Mouse (Mus musculus): ENCODE results near the gene Mylk. TPM values are rescaled to one million over a fixed set of nuclear protein-coding genes. Genes with fewer than 3 reads are reported as not detected.

Mylk gene
- polyA plus RNA-seq, 1 experiment from 2014 or later = 3.9 TPM

- H3K4me1 ChIP-seq (ENCODE audit: control insufficient read depth, insufficient read depth, low read length) = no peaks in the 10 kb centered on the region
- no peak overlapping the region for H3K4me3 ChIP-seq (ENCODE audit: low read depth, low read length)
- WGBS = 82% methylated on average over 5 of the region's 5 CpGs
- H3K36me3 ChIP-seq (ENCODE audit: control insufficient read depth, insufficient read depth, low read length) = no peaks in the 10 kb centered on the region
- no peak overlapping the region for H3K27ac ChIP-seq (ENCODE audit: low read depth, low read length)
- no peaks in the 10 kb centered on the region for H3K9me3 ChIP-seq (ENCODE audit: control insufficient read depth, low read length)
- DNase-seq (ENCODE audit: low spot score) = no peak
- no peak overlapping the region for H3K4me2 ChIP-seq (ENCODE audit: low read depth)
- no peak for ATAC-seq (ENCODE audit: insufficient read depth, low FRiP score, low TSS enrichment)
- no peaks in the 10 kb centered on the region for H3K27me3 ChIP-seq (ENCODE audit: control insufficient read depth, insufficient read depth, low read length)
- H3K9ac ChIP-seq (ENCODE audit: low read length) = no peak overlapping the region
These were observed 214.3 kb downstream of the Mylk start for GRCm38 (mm10) chr16:34959261-34959660.

- Histone ChIP-seq H3K27ac (ENCODE audit: low read depth, low read length) (no peak overlapping the region), H3K4me3 (ENCODE audit: low read depth, low read length) (no peak overlapping the region), H3K27me3 (ENCODE audit: control insufficient read depth, insufficient read depth, low read length) (no peaks in the 10 kb centered on the region), H3K4me2 (ENCODE audit: low read depth) (no peak overlapping the region), H3K9ac (ENCODE audit: low read length) (no peak overlapping the region), H3K36me3 (ENCODE audit: control insufficient read depth, insufficient read depth, low read length) (no peaks in the 10 kb centered on the region), H3K4me1 (ENCODE audit: control insufficient read depth, insufficient read depth, low read length) (no peaks in the 10 kb centered on the region), H3K9me3 (ENCODE audit: control insufficient read depth, low read length) (no peaks in the 10 kb centered on the region)
- WGBS = 72% methylated on average over 5 of the region's 5 CpGs
- no peak for ATAC-seq (ENCODE audit: insufficient read depth, low FRiP score, low TSS enrichment)
- DNase-seq (ENCODE audit: low spot score) = no peak
These were observed 215.2 kb downstream of the Mylk start for GRCm38 (mm10) chr16:34960243-34960642.

- H3K27ac ChIP-seq (ENCODE audit: low read depth, low read length) = no peak overlapping the region
- no peaks in the 10 kb centered on the region for H3K27me3 ChIP-seq (ENCODE audit: control insufficient read depth, insufficient read depth, low read length)
- H3K4me3 ChIP-seq (ENCODE audit: low read depth, low read length) = no peak overlapping the region
- ATAC-seq (ENCODE audit: insufficient read depth, low FRiP score, low TSS enrichment) = no peak
- H3K9ac ChIP-seq (ENCODE audit: low read length) = no peak overlapping the region
- no peak for DNase-seq (ENCODE audit: low spot score)
- WGBS = 63% methylated on average over 9 of the region's 9 CpGs
- no peak overlapping the region for H3K4me2 ChIP-seq (ENCODE audit: low read depth)
- H3K36me3 ChIP-seq (ENCODE audit: control insufficient read depth, insufficient read depth, low read length) = no peaks in the 10 kb centered on the region
- H3K9me3 ChIP-seq (ENCODE audit: control insufficient read depth, low read length) = no peaks in the 10 kb centered on the region
- no peaks in the 10 kb centered on the region for H3K4me1 ChIP-seq (ENCODE audit: control insufficient read depth, insufficient read depth, low read length)
These were observed 216.0 kb downstream of the Mylk start for GRCm38 (mm10) chr16:34960866-34961582.

GRCm38 (mm10) chr16:34962322-34962721 lies 217.3 kb downstream of the Mylk start:
- WGBS = 89% methylated on average over 4 of the region's 4 CpGs
- H3K9ac ChIP-seq (ENCODE audit: low read length) = no peak overlapping the region

GRCm38 (mm10) chr16:34963008-34963407 lies 218.0 kb downstream of the Mylk start:
- DNase-seq (ENCODE audit: low spot score) (no peak), ATAC-seq (ENCODE audit: insufficient read depth, low FRiP score, low TSS enrichment) (no peak)
- no peak overlapping the region for H3K27ac ChIP-seq (ENCODE audit: low read depth, low read length)
- H3K4me1 ChIP-seq (ENCODE audit: control insufficient read depth, insufficient read depth, low read length) = no peaks in the 10 kb centered on the region
- H3K9me3 ChIP-seq (ENCODE audit: control insufficient read depth, low read length) = no peaks in the 10 kb centered on the region
- no peaks in the 10 kb centered on the region for H3K36me3 ChIP-seq (ENCODE audit: control insufficient read depth, insufficient read depth, low read length)
- H3K27me3 ChIP-seq (ENCODE audit: control insufficient read depth, insufficient read depth, low read length) = no peaks in the 10 kb centered on the region
- 79% methylated on average over 4 of the region's 4 CpGs for WGBS
- no peak overlapping the region for H3K9ac ChIP-seq (ENCODE audit: low read length)
- no peak overlapping the region for H3K4me3 ChIP-seq (ENCODE audit: low read depth, low read length)
- H3K4me2 ChIP-seq (ENCODE audit: low read depth) = no peak overlapping the region

More at GRCm38 (mm10) chr16:34962322-34962721, 217.3 kb downstream of the Mylk start:
- DNase-seq (ENCODE audit: low spot score) (no peak), ATAC-seq (ENCODE audit: insufficient read depth, low FRiP score, low TSS enrichment) (no peak)
- Histone ChIP-seq H3K4me3 (ENCODE audit: low read depth, low read length) (no peak overlapping the region), H3K9me3 (ENCODE audit: control insufficient read depth, low read length) (no peaks in the 10 kb centered on the region), H3K4me1 (ENCODE audit: control insufficient read depth, insufficient read depth, low read length) (no peaks in the 10 kb centered on the region), H3K27ac (ENCODE audit: low read depth, low read length) (no peak overlapping the region), H3K27me3 (ENCODE audit: control insufficient read depth, insufficient read depth, low read length) (no peaks in the 10 kb centered on the region), H3K4me2 (ENCODE audit: low read depth) (no peak overlapping the region), H3K36me3 (ENCODE audit: control insufficient read depth, insufficient read depth, low read length) (no peaks in the 10 kb centered on the region)

- H3K9ac ChIP-seq (ENCODE audit: low read length) = no peak overlapping the region
- H3K4me2 ChIP-seq (ENCODE audit: low read depth) = no peak overlapping the region
- DNase-seq (ENCODE audit: low spot score) = no peak
- no peaks in the 10 kb centered on the region for H3K27me3 ChIP-seq (ENCODE audit: control insufficient read depth, insufficient read depth, low read length)
- H3K9me3 ChIP-seq (ENCODE audit: control insufficient read depth, low read length) = no peaks in the 10 kb centered on the region
- no peak overlapping the region for H3K27ac ChIP-seq (ENCODE audit: low read depth, low read length)
- no peaks in the 10 kb centered on the region for H3K4me1 ChIP-seq (ENCODE audit: control insufficient read depth, insufficient read depth, low read length)
- no peak overlapping the region for H3K4me3 ChIP-seq (ENCODE audit: low read depth, low read length)
- no peak for ATAC-seq (ENCODE audit: insufficient read depth, low FRiP score, low TSS enrichment)
- WGBS = 59% methylated on average over 5 of the region's 5 CpGs
- no peaks in the 10 kb centered on the region for H3K36me3 ChIP-seq (ENCODE audit: control insufficient read depth, insufficient read depth, low read length)
These were observed 221.6 kb downstream of the Mylk start for GRCm38 (mm10) chr16:34966620-34967081.

GRCm38 (mm10) chr16:34967120-34967800 lies 222.2 kb downstream of the Mylk start:
- H3K27ac ChIP-seq (ENCODE audit: low read depth, low read length) = no peak overlapping the region
- DNase-seq (ENCODE audit: low spot score) = peak; percentile 77

GRCm38 (mm10) chr16:34968181-34968580 lies 223.2 kb downstream of the Mylk start:
- no peaks in the 10 kb centered on the region for H3K9me3 ChIP-seq (ENCODE audit: control insufficient read depth, low read length)
- no peak overlapping the region for H3K27ac ChIP-seq (ENCODE audit: low read depth, low read length)
- no peak overlapping the region for H3K4me3 ChIP-seq (ENCODE audit: low read depth, low read length)
- no peak overlapping the region for H3K9ac ChIP-seq (ENCODE audit: low read length)
- 88% methylated on average over 5 of the region's 5 CpGs for WGBS
- no peaks in the 10 kb centered on the region for H3K27me3 ChIP-seq (ENCODE audit: control insufficient read depth, insufficient read depth, low read length)
- no peaks in the 10 kb centered on the region for H3K36me3 ChIP-seq (ENCODE audit: control insufficient read depth, insufficient read depth, low read length)
- H3K4me2 ChIP-seq (ENCODE audit: low read depth) = no peak overlapping the region
- DNase-seq (ENCODE audit: low spot score) = no peak
- no peaks in the 10 kb centered on the region for H3K4me1 ChIP-seq (ENCODE audit: control insufficient read depth, insufficient read depth, low read length)
- no peak for ATAC-seq (ENCODE audit: insufficient read depth, low FRiP score, low TSS enrichment)

More at GRCm38 (mm10) chr16:34967120-34967800, 222.2 kb downstream of the Mylk start:
- Histone ChIP-seq H3K9me3 (ENCODE audit: control insufficient read depth, low read length) (no peaks in the 10 kb centered on the region), H3K4me3 (ENCODE audit: low read depth, low read length) (no peak overlapping the region), H3K9ac (ENCODE audit: low read length) (no peak overlapping the region), H3K4me2 (ENCODE audit: low read depth) (no peak overlapping the region), H3K27me3 (ENCODE audit: control insufficient read depth, insufficient read depth, low read length) (no peaks in the 10 kb centered on the region), H3K4me1 (ENCODE audit: control insufficient read depth, insufficient read depth, low read length) (no peaks in the 10 kb centered on the region), H3K36me3 (ENCODE audit: control insufficient read depth, insufficient read depth, low read length) (no peaks in the 10 kb centered on the region)
- peak; percentile 53; the same call in 1 of the 2 replicates for ATAC-seq (ENCODE audit: insufficient read depth, low FRiP score, low TSS enrichment)
- WGBS = 55% methylated on average over 10 of the region's 10 CpGs

- no peaks in the 10 kb centered on the region for H3K27me3 ChIP-seq (ENCODE audit: control insufficient read depth, insufficient read depth, low read length)
- ATAC-seq (ENCODE audit: insufficient read depth, low FRiP score, low TSS enrichment) (no peak), DNase-seq (ENCODE audit: low spot score) (no peak)
- no peak overlapping the region for H3K9ac ChIP-seq (ENCODE audit: low read length)
- H3K4me1 ChIP-seq (ENCODE audit: control insufficient read depth, insufficient read depth, low read length) = no peaks in the 10 kb centered on the region
- no peak overlapping the region for H3K4me2 ChIP-seq (ENCODE audit: low read depth)
- no peak overlapping the region for H3K4me3 ChIP-seq (ENCODE audit: low read depth, low read length)
- no peaks in the 10 kb centered on the region for H3K9me3 ChIP-seq (ENCODE audit: control insufficient read depth, low read length)
- no peaks in the 10 kb centered on the region for H3K36me3 ChIP-seq (ENCODE audit: control insufficient read depth, insufficient read depth, low read length)
- WGBS = 83% methylated on average over 12 of the region's 12 CpGs
- H3K27ac ChIP-seq (ENCODE audit: low read depth, low read length) = no peak overlapping the region
These were observed 227.5 kb downstream of the Mylk start for GRCm38 (mm10) chr16:34972471-34972870.

Data from neural tube, embryonic 11.5 days (tissue).